Mouse (Mus musculus): ENCODE data around the gene Tmem210.

Gene Tmem210

GRCm38 (mm10) chr2:25293706-25294105 is 5.8 kb downstream of the Tmem210 start:
- DNase-seq (ENCODE audit: low read depth, low spot score), result no peak

GRCm38 (mm10) chr2:25297093-25297492 is 9.1 kb downstream of the Tmem210 start:
- DNase-seq (ENCODE audit: low read depth, low spot score), result no peak

- no peak for DNase-seq (ENCODE audit: low read depth, low spot score)
These were observed 10.1 kb downstream of the Tmem210 start for GRCm38 (mm10) chr2:25298046-25298445.

- DNase-seq (ENCODE audit: low read depth, low spot score), result no peak
These were observed 15.5 kb downstream of the Tmem210 start for GRCm38 (mm10) chr2:25303452-25303851.

- no peak for DNase-seq (ENCODE audit: low read depth, low spot score)
These were observed 16.1 kb downstream of the Tmem210 start for GRCm38 (mm10) chr2:25303931-25304656.

GRCm38 (mm10) chr2:25304657-25305541 is 17.0 kb downstream of the Tmem210 start:
- DNase-seq (ENCODE audit: low read depth, low spot score), result no peak

GRCm38 (mm10) chr2:25305587-25306359 is 17.8 kb downstream of the Tmem210 start:
- DNase-seq (ENCODE audit: low read depth, low spot score), result no peak

- no peak for DNase-seq (ENCODE audit: low read depth, low spot score)
These were observed 22.2 kb downstream of the Tmem210 start for GRCm38 (mm10) chr2:25310180-25310579.

GRCm38 (mm10) chr2:25310969-25311368 is 23.0 kb downstream of the Tmem210 start:
- no peak for DNase-seq (ENCODE audit: low read depth, low spot score)

- DNase-seq (ENCODE audit: low read depth, low spot score), result no peak
These were observed 23.5 kb downstream of the Tmem210 start for GRCm38 (mm10) chr2:25311491-25311891.

GRCm38 (mm10) chr2:25318119-25318966 is 30.4 kb downstream of the Tmem210 start:
- DNase-seq (ENCODE audit: low read depth, low spot score), result peak; percentile 77

- peak; percentile 91 for DNase-seq (ENCODE audit: low read depth, low spot score)
These were observed 31.2 kb downstream of the Tmem210 start, which contains the start of gene Grin1 for GRCm38 (mm10) chr2:25318971-25319773. Gene Grin1, minus strand, starts transcription at chr2:25319187.

- no peak for DNase-seq (ENCODE audit: low read depth, low spot score)
These were observed 32.1 kb downstream of the Tmem210 start for GRCm38 (mm10) chr2:25320084-25320483.

GRCm38 (mm10) chr2:25326036-25326435 is 38.1 kb downstream of the Tmem210 start:
- DNase-seq (ENCODE audit: low read depth, low spot score), result no peak

GRCm38 (mm10) chr2:25328440-25328839 is 40.5 kb downstream of the Tmem210 start:
- DNase-seq (ENCODE audit: low read depth, low spot score), result no peak

- DNase-seq (ENCODE audit: low read depth, low spot score), result no peak
These were observed 43.5 kb downstream of the Tmem210 start for GRCm38 (mm10) chr2:25331470-25331869.

GRCm38 (mm10) chr2:25332286-25333160 is 44.6 kb downstream of the Tmem210 start, which contains the start of gene Man1b1:
Gene Man1b1, plus strand, starts transcription at chr2:25332338.
- peak; percentile 98 for DNase-seq (ENCODE audit: low read depth, low spot score)

- no peak for DNase-seq (ENCODE audit: low read depth, low spot score)
These were observed 45.6 kb downstream of the Tmem210 start for GRCm38 (mm10) chr2:25333569-25333968.

- no peak for DNase-seq (ENCODE audit: low read depth, low spot score)
These were observed 50.4 kb downstream of the Tmem210 start for GRCm38 (mm10) chr2:25338303-25338702.
